Mouse (Mus musculus) layer of hippocampus, postnatal 14 days (tissue): ENCODE data around the gene Sntg2. TPM values are rescaled to one million over a fixed set of nuclear protein-coding genes. Genes with fewer than 3 reads are reported as not detected.

ENCODE experiments used
- DNase-seq, 2 experiments: peaks; one replicate each; pipeline ENCODE4 v3.0.0; 2021 to 2022; ENCODE audit warnings: low spot score in 2 of 2, mixed read lengths in 1 of 2
- total RNA-seq, 2 experiments: library from RNA; stranded (reverse); gene quantifications; 2 replicates each; pipeline ENCODE4 v1.2.3; 2021

Gene Sntg2
- total RNA-seq, 2 experiments from 2014 or later: 3.1 to 4.9 TPM

GRCm38 (mm10) chr12:30128561-30129410 lies 244.4 kb downstream of the Sntg2 start:
- peak; percentile 71 to 80 for DNase-seq

Other genes with a start within 250 kb of the Sntg2 start
- gene Tpo, start 240.8 kb downstream of the Sntg2 start, total RNA-seq: under 1 TPM; 0.21 to 0.69 TPM
- 10 to 100 TPM; 46.0 to 51.8 TPM for gene Tmem18, start 211.1 kb upstream of the Sntg2 start, total RNA-seq